In genomic region chr10:18118336-18118735, GRCm38 (mm10) we compare ENCODE assay signal across 32 mouse cellular contexts.
A peak's percentile ranks its signal among the peaks of the same experiment; 100 is the strongest.
DNase-seq lines count a peak whose midpoint lies in the region; ATAC-seq and TF ChIP-seq lines count a peak whose summit lies in the region.
"Had no signal": no experiment of that assay in that cellular context is flagged by ENCODE, and none has a peak within 500 bp of the region (broad histone marks: within the 10 kb centered on the region; RNA-seq: fewer than 3 reads in every experiment).

No protein-coding gene starts in this region.

- no peaks in the 10 kb centered on the region for H3K4me1 ChIP-seq in hindbrain, embryonic 10.5 days (replicated peaks)
- no peaks in the 10 kb centered on the region for H3K4me1 ChIP-seq in hindbrain, postnatal 0 days (ENCODE audit: insufficient read depth, low read length)
- no peaks in the 10 kb centered on the region for H3K4me1 ChIP-seq in kidney, adult 2 months (ENCODE audit: control insufficient read depth, insufficient read depth, low read length)
- H3K4me1 ChIP-seq in kidney, embryonic 16.5 days (ENCODE audit: insufficient read depth, low read length): no peaks in the 10 kb centered on the region
- no peaks in the 10 kb centered on the region for H3K4me1 ChIP-seq in cerebellum, adult 2 months (ENCODE audit: control insufficient read depth, insufficient read depth, low read length)
- H3K4me1 ChIP-seq: embryonic facial prominence, embryonic 13.5 days; hindbrain, embryonic 13.5 days; lung, embryonic 15.5 days; neural tube, embryonic 12.5 days had no signal

- H3K36me3 ChIP-seq in hindbrain, embryonic 10.5 days: peaks cover 92% of the 10 kb centered on the region
- H3K36me3 ChIP-seq in hindbrain, postnatal 0 days (ENCODE audit: insufficient read depth, low read length): peaks cover 51% of the 10 kb centered on the region
- H3K36me3 ChIP-seq in kidney, adult 2 months (ENCODE audit: control insufficient read depth, insufficient read depth, low read length): peaks cover 16% of the 10 kb centered on the region
- peaks cover 52% of the 10 kb centered on the region for H3K36me3 ChIP-seq in kidney, embryonic 16.5 days (ENCODE audit: insufficient read depth, low read length)

- TF ChIP-seq CTCF in hindbrain, postnatal 0 days (IDR thresholded peaks at IDR 0.05; ENCODE audit: low read depth): no peak
- no peak for TF ChIP-seq CTCF in kidney, adult 2 months (conservative IDR thresholded peaks at IDR 0.05; ENCODE audit: insufficient read depth, insufficient read length, low read depth, low read length)
- no peak for TF ChIP-seq CTCF in cerebellum, adult 2 months (IDR thresholded peaks at IDR 0.05; ENCODE audit: borderline replicate concordance, insufficient read depth, low read depth, low read length)

- no peak for TF ChIP-seq POLR2A in kidney, adult 2 months (IDR thresholded peaks at IDR 0.05; ENCODE audit: low read depth, low read length)
- no peak for TF ChIP-seq POLR2A in cerebellum, adult 2 months (IDR thresholded peaks at IDR 0.05; ENCODE audit: borderline replicate concordance, insufficient read depth, low read length)

- H3K4me2 ChIP-seq in hindbrain, postnatal 0 days (ENCODE audit: low read depth, low read length): no peak overlapping the region
- H3K4me2 ChIP-seq in kidney, embryonic 16.5 days (replicated peaks; ENCODE audit: low read depth, low read length): no peak overlapping the region
- H3K4me2 ChIP-seq: embryonic facial prominence, embryonic 13.5 days; heart, embryonic 11.5 days; hindbrain, embryonic 13.5 days; limb, embryonic 13.5 days; liver, embryonic 11.5 days; lung, embryonic 15.5 days; midbrain, embryonic 11.5 days; neural tube, embryonic 12.5 days had no signal

- no peaks in the 10 kb centered on the region for H3K27me3 ChIP-seq in hindbrain, embryonic 10.5 days (ENCODE audit: insufficient read depth, poor library complexity, severe bottlenecking)
- no peaks in the 10 kb centered on the region for H3K27me3 ChIP-seq in hindbrain, postnatal 0 days (ENCODE audit: insufficient read depth, low read length)
- H3K27me3 ChIP-seq in kidney, adult 2 months (replicated peaks; ENCODE audit: control insufficient read depth, insufficient read depth, low read length): no peaks in the 10 kb centered on the region
- H3K27me3 ChIP-seq in kidney, embryonic 16.5 days (ENCODE audit: insufficient read depth, low read length): no peaks in the 10 kb centered on the region
- no peaks in the 10 kb centered on the region for H3K27me3 ChIP-seq in cerebellum, adult 2 months (ENCODE audit: control insufficient read depth, insufficient read depth, low read length)
- H3K27me3 ChIP-seq: embryonic facial prominence, embryonic 13.5 days; hindbrain, embryonic 13.5 days; limb, embryonic 13.5 days; lung, embryonic 15.5 days; neural tube, embryonic 12.5 days had no signal

- H3K27ac ChIP-seq in hindbrain, embryonic 10.5 days: no peak overlapping the region
- H3K27ac ChIP-seq in hindbrain, postnatal 0 days: no peak overlapping the region
- H3K27ac ChIP-seq in kidney, adult 2 months (ENCODE audit: insufficient read depth, low read depth, low read length): no peak overlapping the region
- H3K27ac ChIP-seq in kidney, embryonic 16.5 days (ENCODE audit: low read length): peak overlapping the region; percentile 44
- H3K27ac ChIP-seq in cerebellum, adult 2 months (ENCODE audit: insufficient read depth, low read length): no peak overlapping the region
- H3K27ac ChIP-seq: embryonic facial prominence, embryonic 13.5 days; hindbrain, embryonic 13.5 days; layer of hippocampus, adult 2 months; limb, embryonic 13.5 days; lung, embryonic 15.5 days; neural tube, embryonic 12.5 days had no signal

- no peak for ATAC-seq in hindbrain, postnatal 0 days
- peak; percentile 92 for ATAC-seq in kidney, embryonic 16.5 days (ENCODE audit: low FRiP score, low TSS enrichment)
- ATAC-seq: CD4-positive, CD25-positive, alpha-beta regulatory T cell, adult 4 months; forebrain, postnatal 0 days; intestine, postnatal 0 days; midbrain, embryonic 16.5 days had no signal

- 84% methylated on average over 8 of the region's 8 CpGs for WGBS in hindbrain, embryonic 10.5 days
- 68% methylated on average over 8 of the region's 8 CpGs for WGBS in hindbrain, postnatal 0 days
- 54% methylated on average over 8 of the region's 8 CpGs for WGBS in kidney, adult 2 months
- WGBS in kidney, embryonic 16.5 days: 58% methylated on average over 8 of the region's 8 CpGs
- WGBS in cerebellum, adult 2 months: 74% methylated on average over 8 of the region's 8 CpGs

- H3K4me3 ChIP-seq in hindbrain, embryonic 10.5 days: no peak overlapping the region
- no peak overlapping the region for H3K4me3 ChIP-seq in hindbrain, postnatal 0 days (ENCODE audit: low read length)
- no peak overlapping the region for H3K4me3 ChIP-seq in kidney, adult 2 months (ENCODE audit: insufficient read depth, low read depth, low read length)
- H3K4me3 ChIP-seq in kidney, embryonic 16.5 days (ENCODE audit: low read length): no peak overlapping the region
- no peak overlapping the region for H3K4me3 ChIP-seq in cerebellum, adult 2 months (replicated peaks; ENCODE audit: insufficient read depth, low read depth, low read length)
- H3K4me3 ChIP-seq: embryonic facial prominence, embryonic 13.5 days; erythroblast, embryonic 14.5 days; hindbrain, embryonic 13.5 days; layer of hippocampus, adult 2 months; limb, embryonic 13.5 days; lung, embryonic 15.5 days; myocyte; neural tube, embryonic 12.5 days had no signal

- H3K9ac ChIP-seq in hindbrain, postnatal 0 days (replicated peaks; ENCODE audit: low read length): no peak overlapping the region
- no peak overlapping the region for H3K9ac ChIP-seq in kidney, embryonic 16.5 days (replicated peaks; ENCODE audit: low read length)
- H3K9ac ChIP-seq: embryonic facial prominence, embryonic 13.5 days; forebrain, postnatal 0 days; hindbrain, embryonic 13.5 days; limb, embryonic 13.5 days; lung, embryonic 15.5 days; neural tube, embryonic 12.5 days had no signal

- peak; percentile 8 for DNase-seq in hindbrain, embryonic 10.5 days (ENCODE audit: low spot score)
- no peak for DNase-seq in hindbrain, postnatal 0 days (ENCODE audit: low spot score)
- peak; percentile 37 for DNase-seq in kidney, adult 2 months
- DNase-seq in kidney, postnatal 36 days: peak; percentile 29 to 32
- no peak for DNase-seq in spleen, postnatal 10 days (ENCODE audit: low spot score in 2 of 2)
- DNase-seq in layer of hippocampus, postnatal 25 days (ENCODE audit: extremely low spot score in 1 of 2, low spot score in 1 of 2): no peak
- no peak for DNase-seq in cerebellum, adult 2 months
- DNase-seq: adrenal gland, postnatal 14 days; cerebellum, adult 18-20 months; cerebellum, postnatal 25 days; forebrain, postnatal 0 days; gastrocnemius, postnatal 25 days; heart, adult 11 months; heart, postnatal 36 days; right cerebral cortex, postnatal 25 days; thymus, adult 2 months; thymus, postnatal 4 days had no signal

- no peaks in the 10 kb centered on the region for H3K9me3 ChIP-seq in hindbrain, embryonic 10.5 days
- H3K9me3 ChIP-seq in hindbrain, postnatal 0 days (ENCODE audit: low read length): no peaks in the 10 kb centered on the region
- H3K9me3 ChIP-seq in kidney, embryonic 16.5 days (ENCODE audit: low read length): no peaks in the 10 kb centered on the region
- H3K9me3 ChIP-seq: hindbrain, embryonic 13.5 days; limb, embryonic 13.5 days; lung, embryonic 15.5 days; neural tube, embryonic 12.5 days had no signal

Comparison
In these comparisons a context has a peak if more than half of its experiments do, and no peak if none do; other contexts are left out.
1. DNase-seq: peak in hindbrain, embryonic 10.5 days (single experiment), kidney, adult 2 months (single experiment) and kidney, postnatal 36 days (2 of 2); none in hindbrain, postnatal 0 days (single experiment), spleen, postnatal 10 days (0 of 2), layer of hippocampus, postnatal 25 days (0 of 2) and cerebellum, adult 2 months (0 of 2).